Mouse (Mus musculus) MEL (cell line): Measurements from ENCODE around the gene Mdga1.

Source experiments
- CHD1 ChIP-seq: IDR thresholded peaks from 2 replicates; pipeline ENCODE4 v1.6.1; 2012; ENCODE audit warnings: low read depth, mild to moderate bottlenecking, inconsistent platforms, low read length, improper control_type of control experiment
- CTCF ChIP-seq, 3 experiments: IDR thresholded peaks in 2 of 3; conservative IDR thresholded peaks in 1 of 3; 2 replicates each; pipeline ENCODE4 v1.5.1; 2011 to 2012; ENCODE audit warnings: low read length in 3 of 3, low read depth in 2 of 3, mild to moderate bottlenecking in 2 of 3, improper control_type of control experiment in 1 of 3, inconsistent platforms in 1 of 3, mixed read lengths in 1 of 3, moderate library complexity in 1 of 3; ENCODE audit not compliant: control insufficient read depth in 1 of 3, insufficient read depth in 1 of 3, poor library complexity in 1 of 3, severe bottlenecking in 1 of 3
- ELF1 ChIP-seq: IDR thresholded peaks from 2 replicates; pipeline ENCODE4 v1.6.1; 2014; ENCODE audit warnings: low read depth, mild to moderate bottlenecking, inconsistent platforms, low read length, improper control_type of control experiment, moderate library complexity
- MAZ ChIP-seq: IDR thresholded peaks from 2 replicates; pipeline ENCODE4 v1.6.1; 2012; ENCODE audit warnings: low read depth, mild to moderate bottlenecking, inconsistent platforms, low read length, improper control_type of control experiment
- POLR2A ChIP-seq, 2 experiments: IDR thresholded peaks; 2 replicates each; pipeline ENCODE4 v1.6.1; 2011 to 2012; ENCODE audit warnings: low read length in 2 of 2, mild to moderate bottlenecking in 2 of 2, control low read depth in 1 of 2, improper control_type of control experiment in 1 of 2, low read depth in 1 of 2, moderate library complexity in 1 of 2; ENCODE audit not compliant: control insufficient read depth in 1 of 2, insufficient read depth in 1 of 2, poor library complexity in 1 of 2
- RCOR1 ChIP-seq: IDR thresholded peaks from 2 replicates; pipeline ENCODE4 v1.6.1; 2012; ENCODE audit warnings: low read depth, mild to moderate bottlenecking, inconsistent platforms, low read length, improper control_type of control experiment
- ZC3H11A ChIP-seq: IDR thresholded peaks from 2 replicates; pipeline ENCODE4 v1.6.1; 2012; ENCODE audit warnings: low read depth, mild to moderate bottlenecking, inconsistent platforms, low read length, improper control_type of control experiment
- ZNF384 ChIP-seq: IDR thresholded peaks from 2 replicates; pipeline ENCODE4 v1.6.1; 2012; ENCODE audit warnings: low read depth, mild to moderate bottlenecking, inconsistent platforms, low read length, improper control_type of control experiment

- no peak for TF ChIP-seq POLR2A (IDR thresholded peaks at IDR 0.05; ENCODE audit: control insufficient read depth in 1 of 2, insufficient read depth in 1 of 2, low read depth in 1 of 2, low read length in 2 of 2, poor library complexity in 1 of 2)
- no peak for TF ChIP-seq CHD1
- TF ChIP-seq CTCF (IDR thresholded peaks at IDR 0.05 in 2 of 3, conservative IDR thresholded peaks at IDR 0.05 in 1 of 3; ENCODE audit: control insufficient read depth in 1 of 3, insufficient read depth in 1 of 3, low read depth in 2 of 3, low read length in 3 of 3, poor library complexity in 1 of 3, severe bottlenecking in 1 of 3): peak; percentile 51 to 66 (median 55)
- TF ChIP-seq RCOR1: no peak
- no peak for TF ChIP-seq ELF1
- peak; percentile 12; the same call in 1 of the 2 replicates for TF ChIP-seq ZNF384
- peak; percentile 13; the same call in 1 of the 2 replicates for TF ChIP-seq ZC3H11A
- TF ChIP-seq MAZ: no peak
These were observed 185.1 kb downstream of the Mdga1 start for GRCm38 (mm10) chr17:29784820-29785219.
